Mouse (Mus musculus) embryonic facial prominence, embryonic 12.5 days (tissue): ENCODE data around the gene Zmynd8. TPM values are rescaled to one million over a fixed set of nuclear protein-coding genes. Genes with fewer than 3 reads are reported as not detected.
A peak's percentile ranks its signal among the peaks of the same experiment; 100 is the strongest.

Source experiments
- ATAC-seq: fragments of 200-750 bp; cut with Nextera tagmentation; 2 replicates; pipeline ENCODE4 v1.8.0; 2017; ENCODE audit not compliant: insufficient number of reproducible peaks, insufficient read depth, low FRiP score, low TSS enrichment
- H3K27ac ChIP-seq: fragments of 300-500 bp; sonication (generic); 2 replicates; pipeline ENCODE4 v1.5.1; 2016; ENCODE audit warnings: mild to moderate bottlenecking
- H3K27me3 ChIP-seq: fragments of 300-500 bp; sonication (generic); 2 replicates; pipeline ENCODE4 v1.6.1; 2016; ENCODE audit warnings: mild to moderate bottlenecking, moderate library complexity
- H3K36me3 ChIP-seq: fragments of 300-500 bp; sonication (generic); 2 replicates; pipeline ENCODE4 v1.6.1; 2016; ENCODE audit warnings: mild to moderate bottlenecking
- H3K4me1 ChIP-seq: fragments of 300-500 bp; sonication (generic); 2 replicates; pipeline ENCODE4 v1.6.1; 2016
- H3K4me2 ChIP-seq: fragments of 300-500 bp; sonication (generic); replicated peaks from 2 replicates; pipeline ENCODE4 v1.6.1; 2016; ENCODE audit warnings: mild to moderate bottlenecking, moderate library complexity
- H3K4me3 ChIP-seq: fragments of 300-500 bp; sonication (generic); 2 replicates; pipeline ENCODE4 v1.5.1; 2016; ENCODE audit warnings: mild to moderate bottlenecking
- H3K9ac ChIP-seq: fragments of 300-500 bp; sonication (generic); 2 replicates; pipeline ENCODE4 v1.6.1; 2016; ENCODE audit warnings: mild to moderate bottlenecking, moderate library complexity
- H3K9me3 ChIP-seq: fragments of 300-500 bp; sonication (generic); 2 replicates; pipeline ENCODE4 v1.6.1; 2016; ENCODE audit warnings: mild to moderate bottlenecking, moderate library complexity
- WGBS: fragments of 180-500 bp; shearing (Covaris S2); methylation state at CpG from one replicate; pipeline ENCODE4 v1.1.7; 2016; 5-methylcytosine and 5-hydroxymethylcytosine counted together
- polyA plus RNA-seq: library from polyadenylated mRNA; unstranded; fragments of >200 nt; fragmentation: Nextera tagmentation; extraction: Ambion mirVana; gene quantifications from 2 replicates; pipeline ENCODE4 v1.2.1, GENCODE M21; 2016

Gene Zmynd8
- 58.9 and 64.2 TPM in 2 replicates for polyA plus RNA-seq

- 24% methylated on average over 23 of the region's 23 CpGs for WGBS
Observed at GRCm38 (mm10) chr2:165898202-165899194, at the start of gene Zmynd8. Gene Zmynd8 (minus strand): TSS chr2:165899016.

GRCm38 (mm10) chr2:165948007-165948406 is 49.2 kb upstream of the Zmynd8 start:
- Histone ChIP-seq H3K4me2 (no peak overlapping the region), H3K27ac (no peak overlapping the region), H3K9me3 (no peaks in the 10 kb centered on the region), H3K36me3 (no peaks in the 10 kb centered on the region), H3K27me3 (no peaks in the 10 kb centered on the region), H3K9ac (no peak overlapping the region), H3K4me1 (peaks cover 4% of the 10 kb centered on the region; the same call in 1 of the 2 replicates), H3K4me3 (no peak overlapping the region)
- ATAC-seq, result no peak
- WGBS, result 66% methylated on average over 1 of the region's 1 CpGs

More at GRCm38 (mm10) chr2:165898202-165899194, at the start of gene Zmynd8:
- Histone ChIP-seq H3K9ac (no peak within 1 kb of the TSS), H3K27me3 (no peaks in the 10 kb centered on the region), H3K36me3 (no peaks in the 10 kb centered on the region), H3K4me1 (peaks cover 38% of the 10 kb centered on the region), H3K4me3 (peak within 1 kb of the TSS; percentile 6; the same call in 1 of the 2 replicates), H3K4me2 (peak within 1 kb of the TSS; percentile 21; the same call in 1 of the 2 replicates), H3K9me3 (no peaks in the 10 kb centered on the region), H3K27ac (peak within 1 kb of the TSS; percentile 89; the same call in 1 of the 2 replicates)
- no peak for ATAC-seq

- H3K27me3 ChIP-seq, result no peaks in the 10 kb centered on the region
- peaks cover 4% of the 10 kb centered on the region; the same call in 1 of the 2 replicates for H3K4me1 ChIP-seq
- H3K9ac ChIP-seq, result no peak overlapping the region
- WGBS, result 95% methylated on average over 1 of the region's 1 CpGs
- no peak for ATAC-seq
- H3K4me2 ChIP-seq, result no peak overlapping the region
- no peaks in the 10 kb centered on the region for H3K9me3 ChIP-seq
- no peaks in the 10 kb centered on the region for H3K36me3 ChIP-seq
- no peak overlapping the region for H3K27ac ChIP-seq
- no peak overlapping the region for H3K4me3 ChIP-seq
Observed at GRCm38 (mm10) chr2:165946046-165946564, 47.3 kb upstream of the Zmynd8 start.

- H3K36me3 ChIP-seq, result no peaks in the 10 kb centered on the region
- 78% methylated on average over 11 of the region's 11 CpGs for WGBS
- no peak overlapping the region for H3K27ac ChIP-seq
- peaks cover 2% of the 10 kb centered on the region; the same call in 1 of the 2 replicates for H3K4me1 ChIP-seq
- ATAC-seq, result no peak
- no peaks in the 10 kb centered on the region for H3K9me3 ChIP-seq
- no peak overlapping the region for H3K4me2 ChIP-seq
- no peak overlapping the region for H3K9ac ChIP-seq
- no peak overlapping the region for H3K4me3 ChIP-seq
- H3K27me3 ChIP-seq, result no peaks in the 10 kb centered on the region
Observed at GRCm38 (mm10) chr2:165944576-165945351, 45.9 kb upstream of the Zmynd8 start.

GRCm38 (mm10) chr2:165943113-165943512 is 44.3 kb upstream of the Zmynd8 start:
- 95% methylated on average over 2 of the region's 2 CpGs for WGBS
- Histone ChIP-seq H3K36me3 (no peaks in the 10 kb centered on the region), H3K27ac (no peak overlapping the region), H3K4me1 (no peaks in the 10 kb centered on the region), H3K9ac (no peak overlapping the region), H3K4me3 (no peak overlapping the region), H3K9me3 (no peaks in the 10 kb centered on the region), H3K27me3 (no peaks in the 10 kb centered on the region), H3K4me2 (no peak overlapping the region)
- no peak for ATAC-seq

- Histone ChIP-seq H3K9ac (no peak overlapping the region), H3K4me2 (no peak overlapping the region), H3K9me3 (no peaks in the 10 kb centered on the region), H3K27me3 (no peaks in the 10 kb centered on the region), H3K4me1 (no peaks in the 10 kb centered on the region), H3K4me3 (no peak overlapping the region), H3K27ac (no peak overlapping the region), H3K36me3 (no peaks in the 10 kb centered on the region)
- 60% methylated on average over 12 of the region's 12 CpGs for WGBS
- ATAC-seq, result no peak
Observed at GRCm38 (mm10) chr2:165936106-165936505, 37.3 kb upstream of the Zmynd8 start.

GRCm38 (mm10) chr2:165927705-165928104 is 28.9 kb upstream of the Zmynd8 start:
- Histone ChIP-seq H3K4me2 (no peak overlapping the region), H3K9ac (no peak overlapping the region), H3K4me1 (0 out of 2 replicates have a peak, but pooled peaks cover 3% of the 10 kb centered on the region), H3K27ac (no peak overlapping the region), H3K36me3 (no peaks in the 10 kb centered on the region), H3K9me3 (no peaks in the 10 kb centered on the region), H3K27me3 (no peaks in the 10 kb centered on the region), H3K4me3 (no peak overlapping the region)
- WGBS, result 97% methylated on average over 16 of the region's 16 CpGs
- no peak for ATAC-seq

GRCm38 (mm10) chr2:165926191-165926590 is 27.4 kb upstream of the Zmynd8 start:
- Histone ChIP-seq H3K36me3 (no peaks in the 10 kb centered on the region), H3K27ac (no peak overlapping the region), H3K27me3 (no peaks in the 10 kb centered on the region), H3K9me3 (no peaks in the 10 kb centered on the region), H3K9ac (no peak overlapping the region), H3K4me1 (peaks cover 8% of the 10 kb centered on the region; the same call in 1 of the 2 replicates), H3K4me2 (no peak overlapping the region), H3K4me3 (no peak overlapping the region)
- whole genome bisulfite sequencing, result 90% methylated on average over 5 of the region's 5 CpGs
- ATAC-seq, result no peak

- Histone ChIP-seq H3K27ac (no peak overlapping the region), H3K4me3 (no peak overlapping the region), H3K27me3 (no peaks in the 10 kb centered on the region), H3K9me3 (no peaks in the 10 kb centered on the region), H3K9ac (no peak overlapping the region), H3K36me3 (no peaks in the 10 kb centered on the region), H3K4me2 (no peak overlapping the region), H3K4me1 (peaks cover 8% of the 10 kb centered on the region; the same call in 1 of the 2 replicates)
- ATAC-seq, result no peak
- WGBS, result 29% methylated on average over 3 of the region's 3 CpGs
Observed at GRCm38 (mm10) chr2:165925144-165925543, 26.3 kb upstream of the Zmynd8 start.

- Histone ChIP-seq H3K9me3 (no peaks in the 10 kb centered on the region), H3K27me3 (no peaks in the 10 kb centered on the region), H3K4me3 (no peak overlapping the region), H3K27ac (no peak overlapping the region), H3K9ac (no peak overlapping the region), H3K4me1 (peaks cover 8% of the 10 kb centered on the region; the same call in 1 of the 2 replicates), H3K4me2 (no peak overlapping the region), H3K36me3 (no peaks in the 10 kb centered on the region)
- no peak for ATAC-seq
- WGBS, result 46% methylated on average over 2 of the region's 2 CpGs
Observed at GRCm38 (mm10) chr2:165924695-165925094, 25.9 kb upstream of the Zmynd8 start.

- WGBS, result 90% methylated on average over 8 of the region's 8 CpGs
- Histone ChIP-seq H3K4me1 (peaks cover 8% of the 10 kb centered on the region; the same call in 1 of the 2 replicates), H3K27me3 (no peaks in the 10 kb centered on the region), H3K9ac (no peak overlapping the region), H3K27ac (no peak overlapping the region), H3K4me2 (no peak overlapping the region), H3K36me3 (no peaks in the 10 kb centered on the region), H3K4me3 (no peak overlapping the region), H3K9me3 (no peaks in the 10 kb centered on the region)
- no peak for ATAC-seq
Observed at GRCm38 (mm10) chr2:165923715-165924114, 24.9 kb upstream of the Zmynd8 start.
